Mouse (Mus musculus) cortical plate, adult 2 months (tissue): ENCODE data around the gene Pglyrp1.

Experiments
- CTCF ChIP-seq: fragments of 200-500 bp; IDR thresholded peaks from 2 replicates; pipeline ENCODE4 v1.5.1; 2011; ENCODE audit warnings: mild to moderate bottlenecking, control low read depth, low read length; ENCODE audit not compliant: insufficient read depth; ENCODE audit errors: extremely low read depth
- POLR2A ChIP-seq: fragments of 200-500 bp; IDR thresholded peaks from 2 replicates; pipeline ENCODE4 v1.6.1; 2011; ENCODE audit warnings: mild to moderate bottlenecking, low read length, control low read depth; ENCODE audit not compliant: insufficient read depth; ENCODE audit errors: extremely low read depth

DNA sequence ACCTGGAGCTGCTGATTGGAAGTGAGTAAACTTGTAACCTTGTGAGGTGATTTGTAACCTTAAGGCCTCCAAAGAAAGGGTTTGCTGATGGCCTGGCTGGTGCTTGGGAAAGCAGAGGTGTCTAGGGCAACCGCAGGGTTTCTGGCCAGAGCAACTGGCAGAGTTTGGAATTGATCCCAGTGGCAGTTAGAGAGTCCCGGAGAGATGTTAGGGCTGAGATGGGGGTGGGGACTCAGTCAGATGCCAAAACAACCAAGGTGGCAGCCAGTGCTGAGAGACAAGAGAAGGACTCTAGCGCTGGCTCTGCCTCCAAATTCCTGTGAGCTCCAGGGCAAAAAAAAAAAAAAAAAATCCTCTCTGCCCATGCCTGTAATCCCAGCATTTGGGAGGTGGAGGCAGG lies 46.8 kb downstream of the Pglyrp1 start:
- TF ChIP-seq POLR2A (no peak), CTCF (no peak)
